Mouse (Mus musculus): ENCODE data around the gene Pdxp. TPM values are rescaled to one million over a fixed set of nuclear protein-coding genes. Genes with fewer than 3 reads are reported as not detected.

Gene Pdxp
- total and polyA plus RNA-seq, 3 experiments, result 2.8 to 9.8 (median 5.4) TPM

DNA sequence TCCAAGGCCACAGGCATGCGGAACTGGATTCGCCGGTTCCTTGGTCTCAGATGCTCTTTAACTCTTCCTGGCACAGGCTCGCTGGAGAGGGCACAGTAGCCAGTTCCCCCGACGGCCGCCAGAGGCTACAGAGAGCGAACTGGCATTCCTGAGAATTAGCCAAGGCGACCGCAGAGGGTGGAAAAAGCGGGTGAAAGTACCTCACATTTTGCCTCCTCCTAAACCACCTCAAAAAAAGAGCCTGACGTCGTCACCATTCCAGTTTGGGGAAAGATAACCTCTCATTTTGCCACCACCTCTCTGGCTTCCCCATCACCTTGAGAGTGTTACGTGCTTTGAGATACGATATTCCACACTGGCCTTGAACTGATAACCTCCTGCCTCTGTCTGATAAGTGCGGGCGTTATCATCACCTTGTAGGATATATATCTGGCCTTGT, 37.4 kb upstream of the Pdxp start:
- Histone ChIP-seq H3K4me3 (replicated peaks in 1 of 3; ENCODE audit: low read depth in 2 of 3, low read length in 2 of 3, poor library complexity in 1 of 3) (peak overlapping the region; percentile 49 to 75 (median 68)), H3K36me3 (replicated peaks in 1 of 2; ENCODE audit: control insufficient read depth in 1 of 2, insufficient read depth in 1 of 2, low read length in 1 of 2) (peaks cover 9 to 23% of the 10 kb centered on the region in 2 experiments), H3K9me3 (replicated peaks; ENCODE audit: low read length) (no peaks in the 10 kb centered on the region), H3K4me1 (ENCODE audit: control insufficient read depth in 1 of 2, insufficient read depth in 2 of 2) (peaks cover 0 to 28% of the 10 kb centered on the region in 2 experiments; a peak in 2 of 4 replicates), H3K4me2 (ENCODE audit: insufficient read depth, low read depth, poor library complexity, severe bottlenecking) (peak overlapping the region; percentile 80), H3K9ac (ENCODE audit: insufficient read depth, low read depth) (peak overlapping the region; percentile 79), H3K27ac (ENCODE audit: insufficient read depth, low read depth) (no peak overlapping the region), H3K79me2 (replicated peaks; ENCODE audit: control insufficient read depth, extremely low read depth, insufficient read depth, poor library complexity, severe bottlenecking) (0 out of 2 replicates have a peak, but pooled peaks cover 4% of the 10 kb centered on the region), H3K27me3 (replicated peaks) (peaks cover 29% of the 10 kb centered on the region)
- TF ChIP-seq RAD21 (IDR thresholded peaks at IDR 0.05; ENCODE audit: low read depth, low read length) (peak; percentile 26), IRF4 (IDR thresholded peaks at IDR 0.05; ENCODE audit: low read depth, low read length) (peak; percentile 26; the same call in 1 of the 2 replicates), ELF1 (IDR thresholded peaks at IDR 0.05; ENCODE audit: low read depth, low read length) (0 out of 2 replicates have a peak, but pooled peaks have one; percentile 23), EP300 (IDR thresholded peaks at IDR 0.05; ENCODE audit: low read length) (peak; percentile 44; the same call in 1 of the 2 replicates), KAT2A (IDR thresholded peaks at IDR 0.05; ENCODE audit: insufficient replicate concordance, low read length) (no peak), E2F4 (IDR thresholded peaks at IDR 0.05; ENCODE audit: insufficient replicate concordance, low read depth, low read length) (no peak), SMC3 (IDR thresholded peaks at IDR 0.05; ENCODE audit: low read depth, low read length) (peak; percentile 41), HCFC1 (IDR thresholded peaks at IDR 0.05; ENCODE audit: low read depth, low read length) (peak; percentile 29), MEF2A (IDR thresholded peaks at IDR 0.05; ENCODE audit: borderline replicate concordance, low read depth, low read length) (0 out of 2 replicates have a peak, but pooled peaks have one; percentile 31), JUN (IDR thresholded peaks at IDR 0.05; ENCODE audit: insufficient read depth, low read depth, low read length) (no peak), GABPA (IDR thresholded peaks at IDR 0.05; ENCODE audit: insufficient replicate concordance, low read depth, low read length) (no peak), PAX5 (IDR thresholded peaks at IDR 0.05; ENCODE audit: low read length) (no peak), NELFE (IDR thresholded peaks at IDR 0.05; ENCODE audit: low read depth, low read length) (0 out of 2 replicates have a peak, but pooled peaks have one; percentile 20), CHD2 (IDR thresholded peaks at IDR 0.05; ENCODE audit: low read length) (0 out of 2 replicates have a peak, but pooled peaks have one; percentile 28), CHD1 (IDR thresholded peaks at IDR 0.05; ENCODE audit: low read depth, low read length) (no peak), CTCF (conservative IDR thresholded peaks at IDR 0.05 in 1 of 2, IDR thresholded peaks at IDR 0.05 in 1 of 2; ENCODE audit: low read depth in 2 of 2, low read length in 2 of 2) (peak; percentile 48 to 69; a peak in 3 of 4 replicates), TCF12 (IDR thresholded peaks at IDR 0.05; ENCODE audit: low read depth, low read length) (peak; percentile 29; the same call in 1 of the 2 replicates), RCOR1 (conservative IDR thresholded peaks at IDR 0.05; ENCODE audit: low read depth, low read length) (no peak)
- dilution Hi-C loops (cut with MboI; ENCODE audit: extremely low pct_ligation_motif_present, extremely low pct_unique_long_range_greater_than_20kb, low sequenced_read_pairs) (no loop called here), in situ Hi-C loops (cut with MboI; ENCODE audit: low pct_ligation_motif_present, low pct_unique_long_range_greater_than_20kb, low sequenced_read_pairs) (no loop called here)
- DNase-seq (ENCODE audit: extremely low read depth), result peak; percentile 57
